In genomic region chr3:155381910-155382309, GRCm38 (mm10) we compare ENCODE assay signal across 23 mouse cellular contexts.
DNase-seq lines count a peak whose midpoint lies in the region; ATAC-seq lines count a peak whose summit lies in the region.
"Had no signal": no experiment of that assay in that cellular context is flagged by ENCODE, and none has a peak within 500 bp of the region (broad histone marks: within the 10 kb centered on the region; RNA-seq: fewer than 3 reads in every experiment).

No protein-coding gene starts in this region.

- H3K9ac ChIP-seq in forebrain, embryonic 15.5 days (replicated peaks) = no peak overlapping the region
- H3K9ac ChIP-seq in forebrain, embryonic 12.5 days = no peak overlapping the region
- H3K9ac ChIP-seq: embryonic facial prominence, embryonic 15.5 days; limb, embryonic 13.5 days; liver, embryonic 15.5 days; midbrain, embryonic 15.5 days had no signal

- H3K36me3 ChIP-seq in forebrain, embryonic 15.5 days = no peaks in the 10 kb centered on the region
- H3K36me3 ChIP-seq in forebrain, embryonic 12.5 days (replicated peaks) = no peaks in the 10 kb centered on the region
- H3K36me3 ChIP-seq: embryonic facial prominence, embryonic 15.5 days; heart, embryonic 10.5 days; limb, embryonic 13.5 days; liver, embryonic 15.5 days; midbrain, embryonic 15.5 days had no signal

- H3K4me1 ChIP-seq in forebrain, embryonic 15.5 days = no peaks in the 10 kb centered on the region
- no peaks in the 10 kb centered on the region for H3K4me1 ChIP-seq in forebrain, embryonic 12.5 days
- H3K4me1 ChIP-seq: embryonic facial prominence, embryonic 15.5 days; heart, embryonic 10.5 days; limb, embryonic 13.5 days; liver, embryonic 15.5 days; megakaryocyte, embryonic 14.5 days; midbrain, embryonic 15.5 days had no signal

- no peak overlapping the region for H3K4me2 ChIP-seq in forebrain, embryonic 15.5 days (replicated peaks)
- H3K4me2 ChIP-seq in forebrain, embryonic 12.5 days = no peak overlapping the region
- H3K4me2 ChIP-seq: embryonic facial prominence, embryonic 15.5 days; limb, embryonic 13.5 days; liver, embryonic 15.5 days; midbrain, embryonic 15.5 days had no signal

- H3K27me3 ChIP-seq in forebrain, embryonic 15.5 days = no peaks in the 10 kb centered on the region
- no peaks in the 10 kb centered on the region for H3K27me3 ChIP-seq in forebrain, embryonic 12.5 days
- H3K27me3 ChIP-seq: embryonic facial prominence, embryonic 15.5 days; limb, embryonic 13.5 days; liver, embryonic 15.5 days; megakaryocyte, embryonic 14.5 days; midbrain, embryonic 15.5 days had no signal

- no peaks in the 10 kb centered on the region for H3K9me3 ChIP-seq in forebrain, embryonic 15.5 days
- no peaks in the 10 kb centered on the region for H3K9me3 ChIP-seq in forebrain, embryonic 12.5 days
- H3K9me3 ChIP-seq: embryonic facial prominence, embryonic 15.5 days; heart, embryonic 10.5 days; limb, embryonic 13.5 days; liver, embryonic 15.5 days; midbrain, embryonic 15.5 days had no signal

- H3K27ac ChIP-seq in forebrain, embryonic 15.5 days (replicated peaks) = 0 out of 2 replicates have a peak overlapping the region, but pooled peaks have one; percentile 8
- no peak overlapping the region for H3K27ac ChIP-seq in forebrain, embryonic 12.5 days
- H3K27ac ChIP-seq: embryonic facial prominence, embryonic 15.5 days; heart, embryonic 10.5 days; limb, embryonic 13.5 days; liver, embryonic 15.5 days; midbrain, embryonic 15.5 days had no signal

- H3K4me3 ChIP-seq in forebrain, embryonic 15.5 days = no peak overlapping the region
- H3K4me3 ChIP-seq in forebrain, embryonic 12.5 days (replicated peaks) = no peak overlapping the region
- H3K4me3 ChIP-seq: embryonic facial prominence, embryonic 15.5 days; heart, embryonic 10.5 days; limb, embryonic 13.5 days; liver, embryonic 15.5 days; megakaryocyte, embryonic 14.5 days; midbrain, embryonic 15.5 days had no signal

- peak; percentile 73 for ATAC-seq in forebrain, embryonic 15.5 days (replicated peaks)
- ATAC-seq in forebrain, embryonic 12.5 days (ENCODE audit: low FRiP score) = no peak
- no peak for ATAC-seq in megakaryocyte progenitor cell, adult 5-6 weeks (replicated peaks; ENCODE audit: poor library complexity)
- ATAC-seq: hindbrain, embryonic 16.5 days; midbrain, embryonic 15.5 days had no signal

- 62% methylated on average over 4 of the region's 4 CpGs for WGBS in forebrain, embryonic 15.5 days
- WGBS in forebrain, embryonic 12.5 days = 84% methylated on average over 4 of the region's 4 CpGs

- DNase-seq in right cerebral cortex, adult 2 months (ENCODE audit: low spot score in 2 of 2) = peak; percentile 10 to 20
- no peak for DNase-seq in right cerebral cortex, postnatal 4 days
- DNase-seq in layer of hippocampus, postnatal 14 days (ENCODE audit: low spot score in 2 of 2) = peak; percentile 14 to 47
- no peak for DNase-seq in thymus, postnatal 14 days
- DNase-seq in heart, postnatal 25 days (ENCODE audit: low spot score) = no peak
- DNase-seq: adrenal gland, postnatal 10 days; cerebellum, adult 8-10 months; embryo, embryonic 11 days; gastrocnemius, postnatal 36 days; heart, postnatal 10 days; kidney, adult 11 months; kidney, postnatal 10 days; lung, postnatal 10 days had no signal

- intact Hi-C loops in heart, postnatal 25 days (cut with DNase I) = no loop called here

Comparison
In these comparisons a context has a peak if more than half of its experiments do, and no peak if none do; other contexts are left out.
1. DNase-seq: peak in right cerebral cortex, adult 2 months (2 of 2) and layer of hippocampus, postnatal 14 days (2 of 2); none in right cerebral cortex, postnatal 4 days (single experiment), thymus, postnatal 14 days (single experiment) and heart, postnatal 25 days (single experiment).